Mouse (Mus musculus): ENCODE data around the gene Snapc4.

The Snapc4 gene

DNA sequence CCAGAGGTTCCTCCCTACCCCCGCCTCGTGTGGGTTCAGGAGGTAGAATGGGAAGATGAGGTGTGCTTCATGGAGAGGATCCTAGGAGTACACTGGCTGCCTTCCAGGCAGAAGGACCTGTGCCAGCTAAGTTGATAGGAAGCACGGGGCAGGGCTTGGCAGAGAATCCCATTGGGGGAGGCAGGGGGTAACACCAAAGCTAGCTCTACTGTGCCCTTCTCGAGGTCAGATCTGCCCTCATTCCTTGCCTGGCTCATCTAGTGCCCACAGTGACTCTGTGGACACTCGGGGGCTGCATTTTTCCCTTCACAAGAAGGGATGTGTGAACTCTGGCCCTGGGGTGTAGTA lies 41.3 kb downstream of the Snapc4 start:
- no peak for DNase-seq (ENCODE audit: low spot score)

DNA sequence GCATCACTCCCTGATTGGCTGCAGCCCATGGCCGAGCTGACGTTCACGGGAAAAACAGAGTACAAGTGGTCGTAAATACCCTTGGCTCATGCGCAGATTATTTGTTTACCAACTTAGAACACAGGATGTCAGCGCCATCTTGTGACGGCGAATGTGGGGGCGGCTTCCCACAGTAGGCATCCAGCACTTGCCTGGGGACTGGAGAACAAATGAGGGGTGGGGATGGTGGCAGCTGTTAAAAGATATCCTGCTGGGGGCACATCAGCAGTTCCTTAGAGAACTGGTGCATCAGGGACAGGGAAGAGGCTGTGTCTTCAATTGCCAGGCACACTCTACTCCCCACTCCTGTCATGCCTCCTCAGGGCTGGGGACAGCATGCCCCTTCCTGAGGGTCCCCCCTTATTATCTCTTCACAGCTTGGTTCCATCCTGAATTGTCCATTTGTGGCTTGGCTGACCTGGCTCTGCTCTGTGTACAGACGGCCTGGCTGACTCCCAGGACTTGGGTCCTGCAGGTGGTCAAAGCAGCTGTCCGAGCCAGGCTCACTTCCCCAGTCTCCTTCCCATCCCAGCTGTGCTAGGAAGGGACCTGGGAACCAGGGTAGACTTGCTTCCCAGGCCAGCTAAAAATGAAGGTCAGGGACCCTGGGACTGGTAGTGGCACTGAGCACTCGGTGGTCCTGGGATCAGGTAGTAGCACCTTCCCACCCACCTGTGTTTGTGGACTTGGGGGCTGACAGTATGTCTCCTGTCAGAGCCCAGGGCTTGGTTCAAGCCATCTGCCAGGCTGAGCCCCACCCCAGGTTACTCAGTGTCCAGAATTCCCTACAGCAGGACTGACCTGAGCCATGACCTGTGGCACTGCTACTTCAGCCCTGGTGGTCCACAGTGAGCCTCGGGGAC lies 41.9 kb downstream of the Snapc4 start:
- DNase-seq (ENCODE audit: low spot score) = no peak

DNA sequence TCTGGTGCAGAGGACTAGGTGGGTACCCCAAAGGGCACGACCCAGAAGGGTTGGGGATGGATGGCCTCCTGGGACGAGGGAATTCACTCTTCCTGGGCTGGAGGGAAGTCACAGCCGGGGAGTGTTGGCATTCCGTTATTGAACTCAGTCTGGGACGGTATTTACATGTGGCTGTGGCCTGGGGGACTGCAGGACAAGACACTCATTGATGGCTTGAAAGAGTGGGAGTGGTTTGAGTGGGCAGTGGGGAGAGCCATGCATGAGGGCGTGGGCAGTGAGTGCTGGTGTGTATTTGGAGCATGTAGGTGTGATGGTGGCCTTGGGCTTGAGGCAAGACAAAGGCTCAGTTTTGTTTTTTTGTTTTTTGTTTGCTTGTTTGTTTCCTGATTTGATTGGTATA lies 49.8 kb downstream of the Snapc4 start:
- no peak for DNase-seq (ENCODE audit: low spot score)

DNA sequence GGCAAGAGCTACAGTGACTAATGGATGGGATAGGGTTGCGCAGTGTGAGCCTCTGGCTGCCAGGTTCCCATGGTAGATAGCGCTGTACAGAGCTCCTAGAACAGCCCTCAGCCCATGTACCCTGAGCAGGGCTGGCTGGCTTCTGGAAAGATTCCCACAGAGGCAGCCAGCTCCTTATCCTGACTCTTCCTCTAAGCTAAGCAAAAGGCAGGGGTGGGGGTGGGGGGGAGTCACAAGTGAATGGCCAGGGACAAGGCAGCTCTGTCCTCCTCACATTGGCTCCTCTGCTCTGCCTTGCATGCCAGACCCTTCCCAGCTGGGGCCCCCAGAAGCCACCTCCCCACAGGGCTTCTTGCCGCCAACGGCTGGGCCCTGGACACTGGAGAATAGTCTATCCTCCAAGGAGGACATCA lies 50.4 kb downstream of the Snapc4 start:
- no peak for DNase-seq (ENCODE audit: low spot score)

DNA sequence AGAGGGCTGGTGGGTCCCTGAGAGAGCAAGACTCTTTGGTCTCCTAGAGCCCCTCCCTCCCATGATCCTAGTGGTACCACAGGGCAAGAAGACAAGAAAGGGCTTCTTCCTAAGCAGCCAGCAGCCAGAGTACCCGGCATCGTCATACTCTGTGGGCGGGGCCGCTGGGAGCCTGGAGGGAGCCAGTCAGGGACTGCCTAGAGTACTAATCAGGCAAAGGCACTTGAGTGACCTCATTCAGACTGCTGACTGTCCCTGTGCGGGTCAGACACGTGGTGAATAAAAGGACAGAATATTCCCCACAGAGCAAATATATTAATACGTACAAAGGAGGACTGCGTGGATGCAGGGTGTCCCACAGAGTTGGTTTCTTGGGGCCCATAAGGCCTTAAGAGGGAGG lies 51.1 kb downstream of the Snapc4 start:
- DNase-seq (ENCODE audit: low spot score) = no peak

DNA sequence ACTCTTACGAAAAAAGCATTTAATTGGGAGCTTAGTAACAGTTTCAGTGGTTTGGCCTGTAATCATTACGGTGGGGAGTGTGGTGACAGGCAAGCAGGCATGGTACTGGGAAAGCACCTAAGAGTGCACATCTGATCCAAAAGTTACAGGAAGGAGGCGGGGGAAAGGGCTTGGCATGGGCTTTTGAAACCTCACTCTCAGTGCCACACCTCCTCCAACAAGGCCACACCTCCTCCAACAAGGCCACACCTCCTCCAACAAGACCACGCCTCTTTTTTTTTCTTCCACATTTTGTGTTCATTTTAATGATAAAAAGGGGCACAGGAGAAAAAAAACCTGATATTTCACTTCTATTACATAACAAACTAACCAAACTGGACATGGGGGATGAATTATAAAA lies 52.6 kb downstream of the Snapc4 start:
- peak; percentile 34 for DNase-seq (ENCODE audit: low spot score)

DNA sequence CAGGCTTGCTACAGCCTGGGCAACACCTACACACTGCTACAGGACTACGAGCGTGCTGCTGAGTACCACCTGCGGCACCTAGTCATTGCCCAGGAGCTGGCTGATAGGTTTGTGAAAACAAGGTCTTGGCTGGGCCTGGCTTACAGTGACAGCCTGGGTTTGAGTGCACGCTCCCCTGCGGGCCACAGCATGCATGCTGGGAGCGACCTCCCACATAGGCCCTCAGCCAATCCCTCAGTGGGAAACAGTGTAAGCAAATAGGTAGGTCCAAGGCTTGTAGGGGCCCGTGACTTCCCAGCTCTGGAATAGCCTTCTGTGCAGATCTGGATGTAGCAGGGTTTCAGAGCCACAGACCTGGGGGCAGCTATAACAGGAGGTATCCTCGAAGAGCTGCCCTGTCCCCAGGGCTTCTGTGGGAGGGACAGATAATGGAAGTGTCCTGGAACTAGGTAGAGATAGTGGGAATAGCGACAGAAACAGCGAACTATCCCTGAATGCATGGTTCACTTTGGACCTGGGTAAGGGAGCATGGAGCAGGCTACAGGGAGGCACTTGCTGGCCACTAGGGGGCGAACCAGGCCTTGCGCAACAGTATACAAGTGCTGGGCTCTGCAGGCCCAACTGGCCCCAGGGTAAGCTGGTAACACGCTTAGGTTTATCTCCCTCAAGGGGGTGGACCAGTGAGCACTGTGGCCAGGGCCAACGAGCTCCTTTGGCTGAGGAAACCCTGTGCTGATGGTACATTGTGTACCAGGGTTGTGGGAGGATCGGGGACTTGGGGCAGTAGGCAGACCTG lies 54.9 kb downstream of the Snapc4 start:
- peak; percentile 77 for DNase-seq (ENCODE audit: low spot score)

DNA sequence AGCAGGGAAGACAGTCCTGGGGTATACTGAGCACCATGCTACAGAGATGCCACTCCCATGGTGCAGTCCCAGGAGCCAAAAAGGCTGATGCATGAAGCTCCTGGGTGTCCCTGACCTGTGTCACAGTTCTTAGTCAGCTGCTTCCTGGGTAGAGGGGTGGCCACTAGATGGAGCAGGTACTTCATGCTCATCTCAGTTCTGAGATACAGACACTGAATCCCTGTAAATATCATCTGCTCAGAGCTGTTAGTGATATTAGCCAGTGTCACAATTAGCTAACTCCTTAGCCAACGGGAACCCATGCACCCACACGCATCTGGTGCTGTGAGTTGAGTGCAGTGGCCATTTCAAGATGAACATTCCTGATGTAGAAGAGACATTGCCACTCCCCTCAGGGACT lies 55.5 kb downstream of the Snapc4 start:
- DNase-seq (ENCODE audit: low spot score) = peak; percentile 56

DNA sequence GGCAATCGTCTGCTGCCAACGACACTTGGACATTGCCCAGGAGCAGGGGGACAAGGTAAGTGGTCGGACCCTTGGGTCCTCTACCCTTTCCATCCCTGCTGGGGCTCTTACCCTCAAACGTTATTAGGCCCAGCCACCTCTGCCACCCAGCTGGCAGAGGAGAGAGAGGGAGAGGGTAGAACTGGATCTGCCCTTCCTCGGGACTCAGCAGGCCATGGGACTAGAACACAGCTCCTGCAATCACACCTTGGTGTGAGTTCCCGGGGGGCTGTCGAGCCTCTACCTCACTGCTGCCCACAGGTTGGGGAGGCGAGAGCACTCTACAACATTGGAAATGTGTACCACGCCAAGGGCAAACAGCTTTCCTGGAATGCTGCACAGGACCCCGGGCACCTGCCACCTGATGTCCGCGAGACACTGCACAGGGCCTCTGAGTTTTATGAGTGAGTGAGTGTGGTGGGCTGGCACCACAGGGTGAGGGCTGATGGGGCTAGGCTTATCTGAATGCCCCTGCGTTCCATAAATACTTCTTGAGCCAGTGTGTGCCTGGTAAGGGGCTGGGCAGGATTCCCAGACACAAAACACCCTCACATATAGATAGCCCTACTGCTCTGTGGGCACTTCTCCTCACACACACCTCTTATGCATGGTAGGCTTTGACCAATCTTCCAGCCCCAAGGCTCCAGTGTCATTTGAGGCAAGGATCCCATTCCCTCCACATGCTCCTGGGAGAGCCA lies 56.7 kb downstream of the Snapc4 start:
- DNase-seq (ENCODE audit: low spot score) = no peak

DNA sequence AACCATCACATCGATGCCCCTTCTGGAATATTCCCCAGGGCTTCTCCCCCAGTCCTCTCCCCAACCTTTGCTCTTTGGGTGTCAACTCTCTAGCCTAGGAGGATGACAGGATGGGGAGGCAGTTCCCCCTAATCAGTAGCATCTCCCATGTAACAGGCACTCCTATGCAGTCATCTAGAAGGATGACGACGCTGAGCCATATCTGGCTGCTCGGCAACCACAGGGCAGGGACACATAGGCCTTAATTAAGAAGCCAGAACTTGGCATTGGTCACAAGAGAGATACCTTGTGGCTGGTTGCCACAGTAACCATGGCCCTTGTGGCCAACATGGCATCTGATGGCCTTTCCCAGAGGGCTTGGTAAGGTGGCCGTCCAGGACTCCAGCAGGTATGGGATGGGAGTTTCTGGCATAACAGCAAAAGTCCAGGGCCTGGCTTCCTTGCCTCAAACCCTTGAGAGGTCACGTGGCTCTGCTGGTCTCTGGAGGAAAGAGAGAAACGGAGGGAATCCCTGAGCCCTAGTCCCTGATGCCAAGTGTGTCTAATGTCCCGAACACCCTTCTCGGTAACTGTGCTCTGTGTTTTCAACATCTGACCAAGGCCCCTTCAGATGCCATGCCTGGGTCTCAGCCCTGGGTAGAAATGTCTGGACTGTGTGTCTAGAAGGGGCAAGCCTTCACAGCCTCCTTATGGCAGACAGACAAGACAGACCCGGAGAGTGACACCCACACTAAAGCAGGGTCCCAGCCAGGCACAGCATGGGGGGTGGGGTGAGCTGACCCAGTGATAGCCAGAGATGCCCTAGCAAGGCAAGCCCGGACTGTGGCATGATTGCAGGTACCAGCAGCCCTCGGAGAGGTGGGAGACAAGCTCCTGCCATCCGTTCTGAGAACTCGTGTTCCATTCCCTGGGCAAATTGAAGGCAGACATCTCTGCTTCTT lies 59.9 kb downstream of the Snapc4 start:
- no peak for DNase-seq (ENCODE audit: low spot score)

DNA sequence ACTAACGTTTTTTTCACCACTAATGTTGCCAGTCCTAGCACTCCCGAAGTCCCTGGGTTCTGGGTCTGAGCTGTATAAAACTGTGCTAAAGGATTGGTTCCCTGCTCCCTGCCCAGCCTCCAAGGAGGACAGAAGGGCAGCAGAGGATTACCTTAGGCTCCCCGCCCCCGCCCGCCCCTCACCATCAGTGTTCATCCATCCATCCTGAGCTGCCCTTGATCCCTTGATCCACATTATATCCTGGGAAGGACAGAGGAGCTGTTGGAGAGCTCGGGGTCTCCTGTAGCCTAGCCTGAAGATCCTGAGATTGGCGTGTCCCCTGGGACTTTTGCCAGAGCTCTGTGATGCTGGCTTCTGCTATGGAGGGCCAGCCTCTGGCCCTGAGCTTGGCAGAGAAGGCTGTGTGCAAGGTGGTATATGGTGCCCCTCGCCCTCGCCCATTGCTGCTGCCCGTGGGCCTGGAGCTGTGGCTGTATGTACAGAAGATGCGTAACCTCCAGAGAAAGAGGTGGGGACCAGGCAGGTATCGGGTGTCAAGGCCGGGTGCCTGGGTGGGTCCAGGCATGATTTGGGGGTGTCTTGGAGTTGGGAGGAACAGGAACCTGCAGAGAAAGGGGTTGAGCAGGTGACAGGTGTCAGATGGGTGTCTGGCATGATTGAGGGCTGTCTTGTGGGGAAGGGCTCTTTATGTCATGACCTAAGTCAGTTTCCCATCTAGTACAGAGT lies 60.8 kb downstream of the Snapc4 start:
- DNase-seq (ENCODE audit: low spot score) = no peak

DNA sequence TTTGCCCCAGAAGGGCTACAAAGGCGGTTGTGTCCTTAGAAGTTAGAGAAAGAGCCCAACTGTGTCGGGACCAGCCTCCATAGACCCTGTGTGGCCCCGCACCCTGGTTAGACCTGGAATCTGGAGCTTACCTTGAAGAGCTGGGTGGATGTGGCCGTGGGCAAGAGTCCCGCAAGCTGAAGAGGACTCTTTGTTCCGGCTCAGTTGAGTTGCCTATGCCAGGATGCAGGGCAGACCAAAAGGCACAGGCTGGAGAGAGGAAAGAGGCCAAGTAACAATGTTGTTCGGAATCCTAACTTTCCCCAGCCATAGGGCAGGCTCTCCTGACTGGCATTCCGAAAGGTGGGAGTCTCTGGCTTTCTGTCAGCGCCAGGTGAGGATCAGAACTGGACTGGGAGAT lies 61.3 kb downstream of the Snapc4 start:
- DNase-seq (ENCODE audit: low spot score) = no peak

DNA sequence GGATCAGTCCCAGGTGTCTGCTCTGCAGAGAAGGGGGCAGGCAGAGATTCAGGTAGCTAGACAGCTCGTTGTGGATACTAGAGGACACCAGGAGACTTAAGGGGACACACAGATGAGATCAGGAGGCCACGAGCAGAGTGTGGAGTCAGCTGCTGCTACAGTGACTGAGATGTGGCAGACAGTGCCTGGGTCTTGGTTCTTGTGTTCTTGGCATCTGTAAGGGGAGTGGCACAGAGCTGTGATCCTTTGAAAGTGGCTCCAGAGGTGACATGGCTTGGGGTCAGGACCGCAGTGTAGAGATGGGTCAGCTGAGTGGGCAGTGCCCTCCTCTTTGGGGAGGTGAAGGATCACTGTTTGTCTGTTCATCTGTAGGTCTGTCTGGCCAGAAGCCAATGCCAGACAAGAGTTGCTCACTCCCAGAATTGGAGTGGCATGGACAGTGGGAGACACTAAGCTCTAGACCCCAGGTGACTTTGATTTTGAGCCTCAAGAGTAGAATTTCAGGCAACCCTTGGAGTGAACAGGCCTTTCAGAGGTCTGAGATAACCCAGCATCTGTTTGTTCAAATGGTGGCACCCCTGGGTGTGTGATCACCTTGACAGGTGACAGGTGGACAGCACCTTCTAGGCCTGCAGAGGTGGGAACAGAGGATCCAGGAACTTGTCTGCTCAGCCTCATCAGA lies 62.3 kb downstream of the Snapc4 start:
- DNase-seq (ENCODE audit: low spot score) = no peak

DNA sequence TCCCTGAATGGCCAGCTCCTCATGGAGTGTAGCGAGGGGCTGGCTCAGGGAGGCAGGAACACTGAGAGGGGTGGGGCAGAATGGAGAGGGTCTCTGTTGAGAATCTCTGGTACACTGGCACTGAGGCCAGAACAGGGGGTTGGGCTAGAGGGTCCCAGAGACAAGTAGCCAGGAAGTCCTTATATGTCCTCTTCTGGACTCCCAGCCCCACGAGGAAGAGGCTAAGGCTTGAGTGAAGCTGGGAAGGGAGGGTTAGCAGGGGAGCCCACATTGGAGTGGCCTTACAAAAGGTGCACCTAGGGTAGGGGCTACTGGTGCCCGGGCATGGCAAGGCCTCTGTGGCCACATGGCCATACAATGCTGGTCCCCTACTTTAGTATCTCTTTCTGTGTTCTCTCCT lies 63.1 kb downstream of the Snapc4 start:
- DNase-seq (ENCODE audit: low spot score) = no peak

DNA sequence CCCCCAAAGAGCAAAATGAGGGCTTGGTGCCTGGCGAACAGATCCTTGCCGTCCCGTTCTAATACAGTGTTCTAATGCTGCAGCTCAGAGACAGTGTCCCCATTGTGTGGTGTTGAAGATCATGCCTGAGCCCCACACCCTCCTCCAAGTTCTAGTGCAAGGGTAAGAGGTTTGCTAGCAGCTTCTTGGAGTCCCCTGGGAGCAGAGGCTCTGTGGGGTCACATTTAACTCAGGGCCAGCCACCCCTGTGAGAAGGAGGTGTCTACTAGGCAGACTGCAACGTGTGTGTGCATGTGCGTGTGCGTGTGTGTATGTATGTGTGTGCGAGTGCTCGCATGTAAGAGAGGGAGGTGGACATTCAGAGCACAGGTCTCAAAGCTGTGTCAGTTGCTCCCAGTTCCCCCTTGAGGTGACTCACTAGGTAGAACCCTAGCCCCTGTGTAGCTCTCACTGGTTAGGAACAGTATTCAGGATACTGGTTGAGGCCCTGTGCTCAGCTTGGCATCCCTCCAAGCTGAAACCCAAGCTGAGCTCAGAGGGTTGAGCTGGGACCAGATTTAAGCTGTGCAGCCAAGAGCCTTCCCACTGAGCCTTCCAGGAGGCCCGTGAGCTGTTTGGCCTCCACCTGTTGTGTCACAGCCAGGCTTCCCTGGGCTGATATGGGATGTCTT lies 63.7 kb downstream of the Snapc4 start:
- peak; percentile 81 for DNase-seq (ENCODE audit: low spot score)

DNA sequence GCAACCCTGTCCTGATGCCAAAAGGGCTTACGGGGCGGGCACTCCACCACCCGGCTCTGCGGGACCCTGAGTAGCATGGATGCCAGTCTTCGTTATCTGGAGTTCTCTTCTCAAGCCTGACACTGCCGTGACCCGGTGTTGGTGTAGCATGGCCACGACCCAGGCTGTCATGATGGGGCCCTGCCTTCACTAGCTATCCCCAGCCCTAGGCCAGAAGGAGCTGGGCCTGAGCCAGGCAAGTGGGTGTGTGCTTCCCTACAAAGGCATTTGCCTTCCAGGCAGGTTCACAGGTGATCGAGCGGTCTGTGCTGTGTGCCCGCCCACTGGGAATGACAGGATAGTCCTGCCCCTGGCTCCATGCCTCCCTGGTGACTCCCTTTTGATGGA lies 64.5 kb downstream of the Snapc4 start:
- DNase-seq (ENCODE audit: low spot score) = peak; percentile 47

DNA sequence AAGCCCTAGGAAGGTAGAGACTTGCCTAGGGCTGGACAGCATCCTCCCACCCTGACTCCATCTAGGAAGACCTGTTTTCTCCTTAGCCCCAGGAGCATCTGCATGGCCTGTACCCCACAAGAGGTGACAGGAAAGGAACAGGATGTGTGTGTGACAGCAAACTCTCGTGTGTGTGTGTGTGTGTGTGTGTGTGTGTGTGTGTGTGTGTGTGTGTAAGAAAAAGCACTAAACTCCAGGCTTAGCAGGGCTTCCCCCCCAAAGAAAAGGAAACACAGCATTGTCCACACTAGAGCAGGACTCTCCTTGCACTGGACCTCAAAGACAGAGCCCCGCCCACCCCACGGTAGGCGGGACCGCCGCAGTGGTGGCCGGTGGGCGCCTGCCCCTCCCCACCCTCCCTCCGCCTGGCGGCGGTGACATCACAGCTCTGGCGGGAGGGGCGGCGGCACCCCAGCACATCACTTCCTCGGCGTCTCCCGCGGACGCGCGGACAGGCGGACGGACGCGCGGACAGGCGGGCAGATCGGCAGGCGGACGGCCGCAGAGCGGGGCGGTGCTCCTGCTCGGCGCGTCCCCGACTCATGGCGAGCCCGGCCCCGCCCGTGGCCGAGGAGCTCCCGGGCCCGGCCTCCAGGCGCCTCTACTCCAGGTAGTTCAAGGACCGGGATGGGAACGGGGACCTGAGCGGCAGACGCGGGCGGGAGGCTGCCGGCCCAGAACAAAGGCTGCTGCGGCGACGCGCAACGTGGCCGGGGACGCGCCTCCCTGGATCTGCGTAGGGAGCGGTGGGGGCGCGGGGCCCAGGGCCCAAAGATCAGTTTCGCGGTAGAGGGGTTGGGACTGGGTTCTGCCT lies 65.2 kb downstream of the Snapc4 start, which contains the start of gene Gpsm1:
Gene Gpsm1 (plus strand): TSS at position 444 of the 853 bp plus-strand sequence.
- DNase-seq (ENCODE audit: low spot score) = peak; percentile 58

DNA sequence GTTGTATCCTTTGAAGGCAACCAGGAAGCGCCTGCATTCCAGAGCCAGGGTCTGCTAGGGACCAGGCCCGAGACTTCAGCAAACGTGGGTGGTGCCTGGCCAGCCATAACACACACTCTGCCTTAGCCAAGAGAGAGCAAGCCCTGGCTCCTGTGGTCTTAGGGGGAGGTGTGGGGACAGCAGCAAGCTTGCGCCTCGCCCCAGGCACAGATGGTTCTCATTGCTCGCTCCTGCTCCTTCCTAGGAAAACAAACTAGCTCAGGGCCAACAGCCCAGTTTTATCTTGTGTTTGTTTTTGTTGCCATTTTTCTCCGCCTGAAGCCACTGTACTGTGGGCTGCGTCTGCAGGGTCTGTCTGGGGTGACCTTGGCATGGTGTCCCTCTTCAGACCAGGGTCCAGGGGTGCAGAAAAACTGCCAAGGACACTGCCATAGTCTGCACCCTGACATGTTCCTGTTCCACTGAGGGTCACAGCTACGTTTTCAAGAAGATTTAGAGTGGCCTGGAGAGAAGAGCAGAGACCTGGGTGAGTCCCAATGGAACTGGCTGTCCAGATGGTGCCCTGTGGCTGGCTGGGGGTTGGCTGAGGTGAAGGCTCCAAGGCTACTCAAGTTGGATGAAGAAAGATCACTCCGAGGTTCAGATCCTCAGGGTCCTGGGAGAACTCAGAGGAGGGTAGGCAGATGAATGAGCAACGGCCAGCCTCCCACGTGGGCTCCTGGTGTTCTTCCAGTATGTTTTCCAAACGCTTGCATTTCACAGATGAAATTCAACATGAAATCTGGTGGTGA lies 66.0 kb downstream of the Snapc4 start:
- peak; percentile 72 for DNase-seq (ENCODE audit: low spot score)

All from adipocyte (in vitro differentiated cells).